Mouse (Mus musculus): ENCODE data around the gene Thoc2. TPM values are rescaled to one million over a fixed set of nuclear protein-coding genes. Genes with fewer than 3 reads are reported as not detected.
"Not testable (repeated sequence)": the region's sequence is repeated elsewhere in the genome, so short reads cannot be mapped to it uniquely, and the experiment has no call there.

The Thoc2 gene
- 106 and 121 TPM in 2 replicates for polyA plus RNA-seq (2014; fragmentation: Nextera tagmentation; extraction: Ambion mirVana)

- no peak within 1 kb of the TSS for H3K9ac ChIP-seq (ENCODE audit: low read length)
- DNase-seq (ENCODE audit: low spot score, missing footprints) = no peak
- H3K4me1 ChIP-seq (ENCODE audit: control insufficient read depth, insufficient read depth, low read length) = no peaks in the 10 kb centered on the region
- H3K9me3 ChIP-seq (ENCODE audit: control insufficient read depth, low read length) = no peaks in the 10 kb centered on the region
- no peak within 1 kb of the TSS for H3K4me2 ChIP-seq
- no peak within 1 kb of the TSS for H3K4me3 ChIP-seq (ENCODE audit: low read depth, low read length)
- H3K36me3 ChIP-seq (ENCODE audit: control insufficient read depth, insufficient read depth, low read length) = no peaks in the 10 kb centered on the region
- ATAC-seq (ENCODE audit: low FRiP score) = no peak
- no peaks in the 10 kb centered on the region for H3K27me3 ChIP-seq (ENCODE audit: control insufficient read depth, insufficient read depth, low read length)
- 83% methylated on average over 1 of the region's 1 CpGs for WGBS
- no peak within 1 kb of the TSS for H3K27ac ChIP-seq (ENCODE audit: low read depth, low read length)
Measured at GRCm38 (mm10) chrX:41920574-41920973, at the start of gene Thoc2. TSS of gene Thoc2 (minus strand) at chrX:41920674.

- Histone ChIP-seq H3K4me1 (ENCODE audit: control insufficient read depth, insufficient read depth, low read length) (no peaks in the 10 kb centered on the region), H3K4me3 (ENCODE audit: low read depth, low read length) (no peak overlapping the region), H3K9ac (ENCODE audit: low read length) (no peak overlapping the region), H3K27ac (ENCODE audit: low read depth, low read length) (no peak overlapping the region), H3K4me2 (no peak overlapping the region), H3K9me3 (ENCODE audit: control insufficient read depth, low read length) (no peaks in the 10 kb centered on the region), H3K27me3 (ENCODE audit: control insufficient read depth, insufficient read depth, low read length) (no peaks in the 10 kb centered on the region), H3K36me3 (ENCODE audit: control insufficient read depth, insufficient read depth, low read length) (no peaks in the 10 kb centered on the region)
- DNase-seq (ENCODE audit: low spot score, missing footprints) (no peak), ATAC-seq (ENCODE audit: low FRiP score) (no peak)
- WGBS = 96% methylated on average over 2 of the region's 2 CpGs
Measured at GRCm38 (mm10) chrX:41970096-41970495, 49.6 kb upstream of the Thoc2 start.

- ATAC-seq (ENCODE audit: low FRiP score) (no peak), DNase-seq (ENCODE audit: low spot score, missing footprints) (no peak)
- Histone ChIP-seq H3K4me2 (no peak overlapping the region), H3K4me1 (ENCODE audit: control insufficient read depth, insufficient read depth, low read length) (no peaks in the 10 kb centered on the region), H3K27me3 (ENCODE audit: control insufficient read depth, insufficient read depth, low read length) (no peaks in the 10 kb centered on the region), H3K36me3 (ENCODE audit: control insufficient read depth, insufficient read depth, low read length) (no peaks in the 10 kb centered on the region), H3K9ac (ENCODE audit: low read length) (no peak overlapping the region), H3K9me3 (ENCODE audit: control insufficient read depth, low read length) (no peaks in the 10 kb centered on the region), H3K27ac (ENCODE audit: low read depth, low read length) (no peak overlapping the region), H3K4me3 (ENCODE audit: low read depth, low read length) (no peak overlapping the region)
- 85% methylated on average over 4 of the region's 4 CpGs for WGBS
Measured at GRCm38 (mm10) chrX:41969341-41969740, 48.9 kb upstream of the Thoc2 start.

- no peak overlapping the region for H3K4me2 ChIP-seq
- no peak overlapping the region for H3K4me3 ChIP-seq (ENCODE audit: low read depth, low read length)
- H3K27ac ChIP-seq (ENCODE audit: low read depth, low read length) = no peak overlapping the region
- H3K9me3 ChIP-seq (ENCODE audit: control insufficient read depth, low read length) = no peaks in the 10 kb centered on the region
- 68% methylated on average over 4 of the region's 4 CpGs for WGBS
- DNase-seq (ENCODE audit: low spot score, missing footprints) (no peak), ATAC-seq (ENCODE audit: low FRiP score) (no peak)
- no peaks in the 10 kb centered on the region for H3K27me3 ChIP-seq (ENCODE audit: control insufficient read depth, insufficient read depth, low read length)
- H3K9ac ChIP-seq (ENCODE audit: low read length) = no peak overlapping the region
- H3K36me3 ChIP-seq (ENCODE audit: control insufficient read depth, insufficient read depth, low read length) = no peaks in the 10 kb centered on the region
- no peaks in the 10 kb centered on the region for H3K4me1 ChIP-seq (ENCODE audit: control insufficient read depth, insufficient read depth, low read length)
Measured at GRCm38 (mm10) chrX:41957161-41957560, 36.7 kb upstream of the Thoc2 start.

GRCm38 (mm10) chrX:41941840-41942239 is 21.4 kb upstream of the Thoc2 start:
- Histone ChIP-seq H3K27me3 (ENCODE audit: control insufficient read depth, insufficient read depth, low read length) (no peaks in the 10 kb centered on the region), H3K4me1 (ENCODE audit: control insufficient read depth, insufficient read depth, low read length) (no peaks in the 10 kb centered on the region), H3K4me2 (no peak overlapping the region), H3K4me3 (ENCODE audit: low read depth, low read length) (no peak overlapping the region), H3K27ac (ENCODE audit: low read depth, low read length) (no peak overlapping the region), H3K36me3 (ENCODE audit: control insufficient read depth, insufficient read depth, low read length) (no peaks in the 10 kb centered on the region), H3K9me3 (ENCODE audit: control insufficient read depth, low read length) (no peaks in the 10 kb centered on the region), H3K9ac (ENCODE audit: low read length) (no peak overlapping the region)
- WGBS = 90% methylated on average over 5 of the region's 5 CpGs
- DNase-seq (ENCODE audit: low spot score, missing footprints) = no peak
- no peak for ATAC-seq (ENCODE audit: low FRiP score)

- DNase-seq (ENCODE audit: low spot score, missing footprints); H3K4me1 ChIP-seq (ENCODE audit: control insufficient read depth, insufficient read depth, low read length); H3K4me3 ChIP-seq (ENCODE audit: low read depth, low read length); H3K36me3 ChIP-seq (ENCODE audit: control insufficient read depth, insufficient read depth, low read length); H3K27me3 ChIP-seq (ENCODE audit: control insufficient read depth, insufficient read depth, low read length); H3K9me3 ChIP-seq (ENCODE audit: control insufficient read depth, low read length); H3K27ac ChIP-seq (ENCODE audit: low read depth, low read length); ATAC-seq (ENCODE audit: low FRiP score); H3K9ac ChIP-seq (ENCODE audit: low read length); H3K4me2 ChIP-seq: not testable (repeated sequence)
- 57% methylated on average over 6 of the region's 6 CpGs for WGBS
Measured at GRCm38 (mm10) chrX:41931821-41932220, 11.3 kb upstream of the Thoc2 start.

- Histone ChIP-seq H3K4me1 (ENCODE audit: control insufficient read depth, insufficient read depth, low read length) (no peaks in the 10 kb centered on the region), H3K9me3 (ENCODE audit: control insufficient read depth, low read length) (no peaks in the 10 kb centered on the region), H3K4me3 (ENCODE audit: low read depth, low read length) (no peak overlapping the region), H3K36me3 (ENCODE audit: control insufficient read depth, insufficient read depth, low read length) (no peaks in the 10 kb centered on the region), H3K9ac (ENCODE audit: low read length) (no peak overlapping the region), H3K27ac (ENCODE audit: low read depth, low read length) (no peak overlapping the region), H3K27me3 (ENCODE audit: control insufficient read depth, insufficient read depth, low read length) (no peaks in the 10 kb centered on the region), H3K4me2 (no peak overlapping the region)
- 87% methylated on average over 5 of the region's 5 CpGs for WGBS
- ATAC-seq (ENCODE audit: low FRiP score) (no peak), DNase-seq (ENCODE audit: low spot score, missing footprints) (no peak)
Measured at GRCm38 (mm10) chrX:41924708-41925107, 4.2 kb upstream of the Thoc2 start.

- no peak overlapping the region for H3K27ac ChIP-seq (ENCODE audit: low read depth, low read length)
- no peak for DNase-seq (ENCODE audit: low spot score, missing footprints)
- H3K27me3 ChIP-seq (ENCODE audit: control insufficient read depth, insufficient read depth, low read length) = no peaks in the 10 kb centered on the region
- H3K9me3 ChIP-seq (ENCODE audit: control insufficient read depth, low read length) = no peaks in the 10 kb centered on the region
- H3K4me3 ChIP-seq (ENCODE audit: low read depth, low read length) = peak overlapping the region; percentile 59
- 49% methylated on average over 10 of the region's 10 CpGs for WGBS
- no peak overlapping the region for H3K9ac ChIP-seq (ENCODE audit: low read length)
- no peaks in the 10 kb centered on the region for H3K36me3 ChIP-seq (ENCODE audit: control insufficient read depth, insufficient read depth, low read length)
- peak overlapping the region; percentile 33; the same call in 1 of the 2 replicates for H3K4me2 ChIP-seq
- H3K4me1 ChIP-seq (ENCODE audit: control insufficient read depth, insufficient read depth, low read length) = no peaks in the 10 kb centered on the region; the same call in 1 of the 2 replicates
- ATAC-seq (ENCODE audit: low FRiP score) = no peak
Measured at GRCm38 (mm10) chrX:41912061-41912401, 8.4 kb downstream of the Thoc2 start.

- peak; percentile 98 for ATAC-seq (ENCODE audit: low FRiP score)
- DNase-seq (ENCODE audit: low spot score, missing footprints) = peak; percentile 96
- WGBS = 14% methylated on average over 47 of the region's 59 CpGs
- Histone ChIP-seq H3K4me3 (ENCODE audit: low read depth, low read length) (peak overlapping the region; percentile 59), H3K9me3 (ENCODE audit: control insufficient read depth, low read length) (no peaks in the 10 kb centered on the region), H3K27ac (ENCODE audit: low read depth, low read length) (peak overlapping the region; percentile 69), H3K4me1 (ENCODE audit: control insufficient read depth, insufficient read depth, low read length) (no peaks in the 10 kb centered on the region; the same call in 1 of the 2 replicates), H3K36me3 (ENCODE audit: control insufficient read depth, insufficient read depth, low read length) (no peaks in the 10 kb centered on the region), H3K27me3 (ENCODE audit: control insufficient read depth, insufficient read depth, low read length) (no peaks in the 10 kb centered on the region), H3K9ac (ENCODE audit: low read length) (peak overlapping the region; percentile 80), H3K4me2 (peak overlapping the region; percentile 55)
Measured at GRCm38 (mm10) chrX:41911390-41912060, 8.9 kb downstream of the Thoc2 start.

Data from midbrain, embryonic 11.5 days (tissue).